Mouse (Mus musculus): ENCODE results near the gene Slc3a2. TPM values are rescaled to one million over a fixed set of nuclear protein-coding genes. Genes with fewer than 3 reads are reported as not detected.

Slc3a2 gene
- polyA plus RNA-seq, 1 experiment from 2014 or later: 118 TPM

DNA sequence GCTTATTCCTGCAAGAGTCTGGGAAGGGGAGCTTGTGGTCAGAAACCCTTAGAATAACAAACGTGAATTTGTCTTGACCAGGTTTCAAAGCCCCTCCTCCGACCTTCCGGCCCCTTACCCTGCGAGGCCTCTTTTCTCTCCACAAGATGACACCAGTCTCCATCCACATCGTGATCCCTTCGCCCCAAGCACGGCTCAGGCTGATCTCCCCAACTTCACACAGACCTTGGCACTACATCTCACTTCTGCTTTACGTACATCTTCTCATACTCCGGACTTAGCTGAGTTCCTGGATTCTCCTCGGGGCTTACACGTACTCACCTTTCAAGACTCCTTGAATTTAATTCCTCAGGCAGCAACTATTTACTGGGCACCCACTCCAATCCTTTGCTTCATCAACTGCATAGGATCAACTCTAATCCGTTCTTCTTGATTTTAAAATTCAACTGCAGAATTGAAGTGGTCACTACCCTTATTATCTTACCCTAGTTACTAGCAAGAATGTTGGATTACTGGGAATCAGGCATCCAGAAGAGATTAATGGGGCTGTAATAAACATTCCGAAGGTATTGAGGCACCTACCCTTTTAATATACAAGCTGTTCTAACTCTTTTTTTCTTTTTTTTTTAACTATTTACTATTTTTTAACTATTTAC, 9.0 kb downstream of the Slc3a2 start:
- H3K4me1 ChIP-seq: peaks cover 30% of the 10 kb centered on the region
- peak overlapping the region; percentile 50 for H3K4me2 ChIP-seq
- no peaks in the 10 kb centered on the region for H3K27me3 ChIP-seq
- peak; percentile 17; the same call in 1 of the 2 replicates for ATAC-seq (ENCODE audit: insufficient number of reproducible peaks, low FRiP score, low TSS enrichment, low read depth)
- no peaks in the 10 kb centered on the region for H3K9me3 ChIP-seq
- peak overlapping the region; percentile 89 for H3K4me3 ChIP-seq
- peak overlapping the region; percentile 71 for H3K9ac ChIP-seq
- H3K27ac ChIP-seq: peak overlapping the region; percentile 92
- H3K36me3 ChIP-seq: peaks cover 20% of the 10 kb centered on the region
- WGBS: 3% methylated on average over 13 of the region's 13 CpGs

DNA sequence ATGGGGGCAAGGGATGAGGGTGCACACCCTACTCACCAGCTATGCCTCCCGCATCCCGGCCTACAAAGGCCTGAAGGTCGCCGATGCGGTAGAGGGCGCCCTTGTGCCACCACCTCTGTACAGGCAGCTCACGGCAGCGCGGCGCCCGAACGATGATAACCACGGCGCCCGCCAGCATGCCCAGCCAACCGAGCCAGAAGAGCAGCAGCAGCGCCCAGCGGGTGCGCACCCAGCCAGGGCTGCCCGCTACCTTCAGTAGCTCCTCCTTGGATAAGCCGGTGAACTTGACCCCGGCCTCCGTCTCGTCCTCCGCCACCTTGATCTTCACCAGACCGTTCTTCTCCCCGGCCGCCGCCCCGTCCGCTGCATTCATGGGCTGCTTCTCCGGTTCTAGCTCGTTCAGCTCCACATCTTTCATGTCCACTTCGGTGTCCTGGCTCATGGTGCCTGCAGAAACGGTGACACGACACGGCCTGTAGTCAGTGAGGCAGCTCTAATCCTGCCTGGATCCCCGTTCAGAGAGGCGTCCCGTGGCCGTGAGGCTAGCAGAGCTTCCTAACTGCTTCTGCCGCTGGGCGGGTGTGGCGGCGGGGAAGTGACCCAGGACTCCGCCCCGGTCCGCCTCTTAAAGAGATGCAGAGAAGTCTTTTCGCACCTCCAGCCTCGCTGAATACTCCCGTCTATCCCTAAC, 9.7 kb downstream of the Slc3a2 start:
- peak overlapping the region; percentile 89 for H3K4me3 ChIP-seq
- no peaks in the 10 kb centered on the region for H3K27me3 ChIP-seq
- ATAC-seq (ENCODE audit: insufficient number of reproducible peaks, low FRiP score, low TSS enrichment, low read depth): peak; percentile 87
- peaks cover 30% of the 10 kb centered on the region for H3K4me1 ChIP-seq
- H3K9ac ChIP-seq: peak overlapping the region; percentile 71
- H3K4me2 ChIP-seq: peak overlapping the region; percentile 50
- peak overlapping the region; percentile 92 for H3K27ac ChIP-seq
- peaks cover 27% of the 10 kb centered on the region for H3K36me3 ChIP-seq
- no peaks in the 10 kb centered on the region for H3K9me3 ChIP-seq
- WGBS: under 1% methylated on average over 51 of the region's 51 CpGs

DNA sequence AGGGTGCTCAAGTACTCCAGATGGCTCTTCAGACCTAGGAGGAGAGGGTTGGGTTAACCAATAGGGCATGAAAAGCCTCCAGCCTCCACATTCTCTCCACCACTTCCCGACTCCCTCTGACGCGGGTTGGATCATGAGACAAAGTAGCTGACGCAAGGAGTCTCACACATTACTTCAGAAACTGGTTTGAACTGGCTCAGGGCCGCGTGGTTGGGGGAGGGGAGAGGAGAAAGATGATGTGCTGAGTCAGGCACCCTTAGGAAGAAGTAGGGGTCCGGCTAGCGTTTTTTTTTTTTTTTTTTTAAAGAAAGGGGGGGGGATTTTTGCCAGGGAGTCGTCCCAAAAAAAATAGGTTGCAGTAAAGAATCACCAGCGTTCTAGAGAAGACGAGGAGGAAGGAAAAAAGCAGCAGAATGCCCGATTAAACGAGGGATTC, 10.3 kb downstream of the Slc3a2 start:
- H3K4me1 ChIP-seq: peaks cover 30% of the 10 kb centered on the region
- no peaks in the 10 kb centered on the region for H3K27me3 ChIP-seq
- under 1% methylated on average over 13 of the region's 13 CpGs for WGBS
- H3K27ac ChIP-seq: peak overlapping the region; percentile 92
- peak; percentile 31; the same call in 1 of the 2 replicates for ATAC-seq (ENCODE audit: insufficient number of reproducible peaks, low FRiP score, low TSS enrichment, low read depth)
- H3K9me3 ChIP-seq: no peaks in the 10 kb centered on the region
- peak overlapping the region; percentile 89 for H3K4me3 ChIP-seq
- peak overlapping the region; percentile 71 for H3K9ac ChIP-seq
- H3K36me3 ChIP-seq: peaks cover 33% of the 10 kb centered on the region
- peak overlapping the region; percentile 50 for H3K4me2 ChIP-seq

DNA sequence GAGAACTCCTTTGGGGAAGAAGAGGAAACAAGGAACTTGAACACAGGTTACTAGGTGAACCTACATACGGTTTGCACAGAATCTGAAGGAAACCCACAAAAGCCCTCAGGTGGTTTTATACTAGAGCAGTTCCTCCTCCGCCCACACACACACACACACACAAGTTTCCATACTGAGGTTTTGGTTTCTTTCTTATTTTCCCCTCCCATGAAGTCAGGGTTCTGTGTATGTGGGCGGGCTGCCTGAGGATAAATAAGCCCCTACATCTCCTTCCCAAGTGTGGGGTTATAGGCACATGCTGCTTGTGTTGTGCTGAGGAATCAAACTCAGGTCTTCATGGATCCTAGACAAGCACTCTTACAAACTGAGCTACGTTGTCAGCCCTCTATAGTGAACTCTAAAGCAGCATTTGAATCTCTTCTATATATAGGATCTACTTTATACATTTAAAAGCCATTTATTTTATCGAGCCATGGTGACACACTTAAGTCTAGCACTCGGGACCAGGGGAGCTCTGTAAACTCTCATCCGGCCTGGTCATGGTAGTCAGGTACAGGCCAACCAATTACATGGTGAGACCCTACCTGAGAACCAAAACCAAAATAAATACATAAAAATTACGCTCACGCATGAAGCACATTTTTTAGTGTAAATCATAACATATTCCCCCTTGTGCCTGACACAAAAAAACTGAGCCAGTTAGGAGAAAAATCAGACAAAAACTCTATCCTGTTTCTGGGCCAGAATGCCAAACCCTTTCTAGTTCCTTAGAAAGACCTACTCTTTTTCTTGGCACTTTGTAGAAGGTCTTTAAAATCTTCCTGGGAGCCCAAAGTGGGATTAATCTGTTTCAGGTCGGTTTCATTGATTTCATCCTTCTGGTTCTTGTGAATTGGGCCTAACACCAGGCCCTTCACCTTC, 11.0 kb downstream of the Slc3a2 start:
- no peak for ATAC-seq (ENCODE audit: insufficient number of reproducible peaks, low FRiP score, low TSS enrichment, low read depth)
- Histone ChIP-seq H3K4me2 (peak overlapping the region; percentile 50), H3K36me3 (peaks cover 39% of the 10 kb centered on the region), H3K27me3 (no peaks in the 10 kb centered on the region), H3K4me1 (peaks cover 30% of the 10 kb centered on the region), H3K4me3 (peak overlapping the region; percentile 89), H3K9me3 (no peaks in the 10 kb centered on the region), H3K27ac (peak overlapping the region; percentile 92), H3K9ac (peak overlapping the region; percentile 71)
- WGBS: 45% methylated on average over 10 of the region's 10 CpGs

DNA sequence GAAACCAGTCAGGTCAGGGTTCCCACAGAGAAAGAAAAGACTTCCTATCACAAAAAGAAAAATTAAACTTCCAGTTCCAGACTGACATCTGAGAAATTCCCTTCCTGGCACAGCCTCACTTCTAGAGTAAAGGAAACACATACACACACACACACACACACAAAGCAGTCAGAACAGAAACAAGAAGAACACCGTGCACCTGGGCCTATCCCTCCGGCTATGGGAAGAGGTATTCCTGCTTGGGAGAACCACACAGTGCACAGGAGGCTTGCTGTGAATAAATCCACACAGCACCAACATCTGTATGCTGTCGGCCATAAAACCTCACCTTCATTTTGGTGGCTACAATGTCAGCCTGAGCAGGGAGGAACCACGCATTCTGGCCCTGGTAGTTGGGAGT, 11.7 kb downstream of the Slc3a2 start:
- WGBS: 46% methylated on average over 4 of the region's 4 CpGs
- Histone ChIP-seq H3K27me3 (no peaks in the 10 kb centered on the region), H3K36me3 (peaks cover 44% of the 10 kb centered on the region), H3K9me3 (no peaks in the 10 kb centered on the region), H3K4me3 (peak overlapping the region; percentile 89), H3K27ac (peak overlapping the region; percentile 92), H3K4me2 (peak overlapping the region; percentile 50), H3K4me1 (peaks cover 30% of the 10 kb centered on the region), H3K9ac (no peak overlapping the region)
- ATAC-seq (ENCODE audit: insufficient number of reproducible peaks, low FRiP score, low TSS enrichment, low read depth): no peak

DNA sequence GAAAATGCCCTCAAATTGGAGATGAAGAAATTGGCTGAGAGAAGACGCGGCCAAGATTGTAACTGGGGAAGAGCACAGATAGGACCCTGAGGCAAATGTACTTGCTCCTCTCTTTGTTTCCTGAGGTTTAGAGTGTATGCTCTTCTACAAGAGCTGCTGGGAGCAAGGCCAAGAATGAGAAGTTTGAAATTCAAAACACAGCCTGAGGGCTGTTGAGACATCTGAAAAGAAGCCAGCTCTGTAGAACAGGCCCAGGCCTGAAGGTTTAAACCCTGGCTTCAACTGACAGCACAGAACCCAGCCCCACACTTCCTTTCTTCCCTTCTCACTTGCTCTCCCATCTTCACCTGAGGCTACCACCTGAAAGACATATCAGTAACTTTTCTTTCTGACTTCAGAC, 13.1 kb downstream of the Slc3a2 start:
- H3K4me3 ChIP-seq: no peak overlapping the region
- H3K27ac ChIP-seq: peak overlapping the region; percentile 55
- H3K9me3 ChIP-seq: no peaks in the 10 kb centered on the region
- H3K9ac ChIP-seq: no peak overlapping the region
- WGBS: 72% methylated on average over 2 of the region's 2 CpGs
- 0 out of 2 replicates have a peak overlapping the region, but pooled peaks have one; percentile 8 for H3K4me2 ChIP-seq
- ATAC-seq (ENCODE audit: insufficient number of reproducible peaks, low FRiP score, low TSS enrichment, low read depth): no peak
- H3K4me1 ChIP-seq: peaks cover 31% of the 10 kb centered on the region
- H3K27me3 ChIP-seq: no peaks in the 10 kb centered on the region
- peaks cover 45% of the 10 kb centered on the region for H3K36me3 ChIP-seq

DNA sequence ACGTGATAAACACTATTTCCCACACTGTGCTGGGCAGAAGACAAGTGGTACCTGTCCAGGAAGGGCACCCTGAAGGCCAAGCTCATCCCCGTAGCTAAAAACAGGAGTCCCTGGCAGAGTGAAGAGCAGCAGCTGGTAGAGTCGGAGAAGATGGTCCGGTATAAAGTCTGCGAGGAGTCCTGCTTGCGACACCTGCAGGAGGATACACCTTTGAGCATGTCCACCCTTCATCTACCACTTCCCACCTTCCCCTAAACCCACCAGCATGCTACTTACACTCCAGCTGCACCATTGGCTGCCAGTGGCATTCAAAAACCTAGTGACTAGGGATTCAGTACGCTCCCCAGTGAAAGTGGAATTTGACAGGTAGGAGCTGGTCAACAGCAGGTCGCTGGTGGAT, 14.2 kb downstream of the Slc3a2 start:
- H3K9ac ChIP-seq: no peak overlapping the region
- peaks cover 45% of the 10 kb centered on the region for H3K36me3 ChIP-seq
- WGBS: 89% methylated on average over 8 of the region's 8 CpGs
- no peak overlapping the region for H3K4me2 ChIP-seq
- H3K9me3 ChIP-seq: no peaks in the 10 kb centered on the region
- no peak for ATAC-seq (ENCODE audit: insufficient number of reproducible peaks, low FRiP score, low TSS enrichment, low read depth)
- H3K27ac ChIP-seq: no peak overlapping the region
- H3K4me1 ChIP-seq: peaks cover 29% of the 10 kb centered on the region
- H3K27me3 ChIP-seq: no peaks in the 10 kb centered on the region
- no peak overlapping the region for H3K4me3 ChIP-seq

DNA sequence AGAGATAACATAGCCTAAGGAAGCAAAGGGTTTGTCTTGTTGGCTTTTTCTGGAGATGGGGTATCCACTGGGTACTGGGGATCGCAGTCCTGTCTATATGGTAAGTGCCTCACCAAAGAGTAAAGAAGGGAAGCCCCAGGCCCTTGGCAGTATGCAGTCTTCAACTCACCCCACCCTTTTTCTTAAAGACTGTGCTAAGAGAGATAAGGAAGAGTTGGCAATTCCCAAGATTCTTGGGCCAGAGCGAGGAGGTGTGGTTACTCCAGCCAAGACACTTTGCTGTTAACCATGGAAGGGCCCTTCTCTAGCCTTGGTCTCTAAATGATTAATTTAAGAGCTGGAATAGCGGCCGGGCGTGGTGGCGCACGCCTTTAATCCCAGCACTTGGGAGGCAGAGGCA, 16.2 kb downstream of the Slc3a2 start:
- Histone ChIP-seq H3K36me3 (peaks cover 45% of the 10 kb centered on the region), H3K27me3 (no peaks in the 10 kb centered on the region), H3K4me2 (no peak overlapping the region), H3K4me1 (peaks cover 22% of the 10 kb centered on the region), H3K9ac (no peak overlapping the region), H3K27ac (no peak overlapping the region), H3K9me3 (no peaks in the 10 kb centered on the region), H3K4me3 (no peak overlapping the region)
- no peak for ATAC-seq (ENCODE audit: insufficient number of reproducible peaks, low FRiP score, low TSS enrichment, low read depth)
- 95% methylated on average over 7 of the region's 7 CpGs for WGBS

DNA sequence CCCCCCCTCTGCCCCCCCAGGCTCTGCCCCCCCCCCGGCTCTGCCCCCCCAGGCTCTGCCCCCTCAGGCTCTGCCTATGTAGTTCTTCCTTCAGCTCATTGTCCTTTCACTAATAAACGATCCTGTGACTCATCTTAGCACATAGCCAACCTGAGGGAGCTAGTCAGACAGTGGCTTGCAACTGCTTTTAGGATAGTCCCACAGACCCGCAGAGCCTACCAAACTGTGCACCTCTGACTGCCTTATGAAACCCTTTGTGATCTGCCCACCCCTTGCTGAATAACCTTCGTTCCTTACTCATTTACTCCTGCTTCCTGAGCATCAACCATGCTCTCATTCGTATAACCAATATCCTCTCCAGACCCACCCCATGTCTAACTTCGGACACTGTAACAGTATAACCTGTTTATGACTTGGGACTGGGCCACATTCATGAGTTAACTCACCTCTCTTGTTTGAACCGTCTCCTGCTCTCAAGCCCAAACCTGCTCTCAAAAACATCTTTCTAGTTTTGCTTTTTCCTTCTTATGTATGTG, 17.0 kb downstream of the Slc3a2 start:
- no peak overlapping the region for H3K4me2 ChIP-seq
- WGBS: 62% methylated on average over 7 of the region's 7 CpGs

DNA sequence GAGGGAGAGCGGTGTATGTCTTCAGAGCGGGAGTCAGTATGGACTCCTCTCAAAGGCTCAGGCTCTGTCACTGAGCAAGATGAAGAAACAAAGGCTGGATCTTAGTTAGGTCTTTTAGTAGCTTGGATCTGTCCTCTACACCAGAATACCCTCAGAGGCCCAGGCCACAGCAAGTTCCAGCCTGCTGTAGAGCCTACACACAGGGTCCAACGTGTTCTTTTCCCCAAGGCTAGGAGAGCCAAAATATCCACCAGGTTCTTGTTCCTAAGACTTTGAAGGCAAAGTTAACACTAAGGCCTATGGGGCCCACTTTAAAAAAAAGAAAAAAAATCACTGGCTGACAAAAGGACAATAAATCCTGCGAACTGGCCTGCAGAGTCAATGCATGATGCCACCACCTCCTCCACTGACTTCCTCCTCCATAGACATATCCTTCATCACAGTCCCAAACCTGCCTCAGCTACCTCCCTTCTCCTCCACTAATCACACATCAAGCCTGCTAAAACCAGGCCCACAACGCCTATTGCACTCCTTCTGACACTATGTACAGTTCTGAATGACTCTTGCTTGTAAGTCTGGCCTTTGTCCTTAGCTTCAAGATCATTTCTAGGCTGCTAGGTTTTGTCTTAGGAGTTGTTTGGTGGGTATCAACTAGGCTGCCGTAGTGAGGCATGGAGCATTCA, 18.0 kb downstream of the Slc3a2 start:
- ATAC-seq (ENCODE audit: insufficient number of reproducible peaks, low FRiP score, low TSS enrichment, low read depth): no peak
- peaks cover 9% of the 10 kb centered on the region; the same call in 1 of the 2 replicates for H3K4me1 ChIP-seq
- no peak overlapping the region for H3K4me2 ChIP-seq
- no peak overlapping the region for H3K9ac ChIP-seq
- no peak overlapping the region; the same call in 1 of the 2 replicates for H3K27ac ChIP-seq
- H3K9me3 ChIP-seq: no peaks in the 10 kb centered on the region
- H3K4me3 ChIP-seq: no peak overlapping the region
- H3K36me3 ChIP-seq: peaks cover 35% of the 10 kb centered on the region
- no peaks in the 10 kb centered on the region for H3K27me3 ChIP-seq
- WGBS: 76% methylated on average over 6 of the region's 6 CpGs

More for the DNA sequence above, 17.0 kb downstream of the Slc3a2 start:
- Histone ChIP-seq H3K4me3 (no peak overlapping the region), H3K27me3 (no peaks in the 10 kb centered on the region), H3K36me3 (peaks cover 42% of the 10 kb centered on the region), H3K9me3 (no peaks in the 10 kb centered on the region), H3K9ac (no peak overlapping the region), H3K4me1 (peaks cover 16% of the 10 kb centered on the region; the same call in 1 of the 2 replicates), H3K27ac (no peak overlapping the region)
- no peak for ATAC-seq (ENCODE audit: insufficient number of reproducible peaks, low FRiP score, low TSS enrichment, low read depth)

DNA sequence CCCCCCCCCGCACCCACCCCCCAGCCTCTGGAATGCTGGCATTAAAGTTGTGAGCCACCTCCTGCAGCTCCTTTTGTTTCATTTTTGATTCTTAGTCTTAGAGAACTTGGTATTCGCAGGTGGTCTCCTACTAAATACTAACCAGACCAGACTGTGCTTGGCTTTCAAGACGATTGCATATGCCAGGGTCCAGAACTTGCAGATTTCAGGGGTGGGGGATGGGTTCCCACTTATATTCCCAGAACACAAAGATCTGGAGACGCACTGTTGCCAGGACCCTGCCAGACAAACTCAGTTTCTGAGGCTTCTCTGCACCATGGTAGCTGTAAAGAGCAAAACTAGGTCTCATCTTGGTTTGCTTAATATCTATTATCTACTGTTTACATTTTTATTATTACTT, 19.6 kb downstream of the Slc3a2 start:
- H3K9me3 ChIP-seq: no peaks in the 10 kb centered on the region
- no peaks in the 10 kb centered on the region for H3K27me3 ChIP-seq
- no peak overlapping the region for H3K4me3 ChIP-seq
- no peak overlapping the region for H3K27ac ChIP-seq
- peaks cover 6% of the 10 kb centered on the region; the same call in 1 of the 2 replicates for H3K4me1 ChIP-seq
- no peak overlapping the region for H3K4me2 ChIP-seq
- no peak overlapping the region for H3K9ac ChIP-seq
- WGBS: 56% methylated on average over 4 of the region's 4 CpGs
- H3K36me3 ChIP-seq: peaks cover 19% of the 10 kb centered on the region
- no peak for ATAC-seq (ENCODE audit: insufficient number of reproducible peaks, low FRiP score, low TSS enrichment, low read depth)
